Mouse (Mus musculus): ENCODE data around the gene Slamf1. TPM values are rescaled to one million over a fixed set of nuclear protein-coding genes. Genes with fewer than 3 reads are reported as not detected.

Slamf1 gene
- polyA plus RNA-seq (2012; ENCODE audit: insufficient read depth, insufficient read length, low replicate concordance, missing spikeins), result not detected in 2 replicates

DNA sequence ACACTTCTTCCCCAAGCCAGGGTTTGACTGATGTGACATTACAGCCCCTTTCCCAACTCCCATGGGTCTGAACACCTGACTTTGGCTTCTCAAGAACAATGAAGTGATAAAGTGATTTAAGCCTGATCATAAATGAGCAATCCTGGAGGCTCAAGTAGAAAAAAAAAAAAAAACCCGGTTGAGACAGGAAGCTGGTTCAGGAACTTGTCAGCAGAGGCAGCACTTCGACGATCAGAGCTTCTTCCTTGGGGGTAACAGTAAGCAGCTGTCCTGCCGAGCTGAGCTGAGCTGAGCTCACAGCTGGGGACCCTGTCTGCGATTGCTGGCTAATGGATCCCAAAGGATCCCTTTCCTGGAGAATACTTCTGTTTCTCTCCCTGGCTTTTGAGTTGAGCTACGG lies at the start of gene Slamf1:
Gene Slamf1 (plus strand): TSS at position 230 of the 400 bp plus-strand sequence.
- Histone ChIP-seq H3K4me3 (ENCODE audit: insufficient read depth, low read depth, low read length) (no peak within 1 kb of the TSS), H3K27ac (ENCODE audit: insufficient read depth, low read depth, low read length) (no peak within 1 kb of the TSS), H3K4me1 (ENCODE audit: control insufficient read depth, insufficient read depth, low read length) (no peaks in the 10 kb centered on the region)
- no peak for TF ChIP-seq POLR2A (IDR thresholded peaks at IDR 0.05; ENCODE audit: insufficient read depth, low read depth, low read length)
- TF ChIP-seq CTCF (IDR thresholded peaks at IDR 0.05; ENCODE audit: insufficient read depth, low read depth, low read length), result no peak
- 40% methylated on average over 6 of the region's 6 CpGs for WGBS

DNA sequence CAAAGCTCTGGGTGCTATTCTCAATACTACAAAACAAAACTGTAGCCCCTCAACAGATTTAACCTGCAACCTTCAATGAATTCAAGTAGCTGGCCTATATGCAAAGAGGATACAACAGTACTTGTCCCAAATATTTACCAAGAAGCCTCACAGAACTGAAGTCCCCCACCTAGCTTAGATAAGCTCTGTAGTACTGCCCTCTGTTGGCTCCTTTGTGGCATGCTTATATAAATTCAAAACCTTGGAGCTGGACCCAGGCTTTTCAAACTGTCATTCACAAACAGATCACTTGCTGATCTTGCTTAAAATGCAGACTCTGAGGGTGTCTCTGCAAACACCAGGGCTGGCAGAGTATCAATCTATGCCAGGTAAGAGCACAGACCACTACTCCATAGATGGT lies 35.7 kb upstream of the Slamf1 start:
- Histone ChIP-seq H3K27ac (ENCODE audit: insufficient read depth, low read depth, low read length) (no peak overlapping the region), H3K4me1 (ENCODE audit: control insufficient read depth, insufficient read depth, low read length) (no peaks in the 10 kb centered on the region), H3K4me3 (ENCODE audit: insufficient read depth, low read depth, low read length) (no peak overlapping the region)
- TF ChIP-seq POLR2A (IDR thresholded peaks at IDR 0.05; ENCODE audit: insufficient read depth, low read depth, low read length) (no peak), CTCF (IDR thresholded peaks at IDR 0.05; ENCODE audit: insufficient read depth, low read depth, low read length) (no peak)

DNA sequence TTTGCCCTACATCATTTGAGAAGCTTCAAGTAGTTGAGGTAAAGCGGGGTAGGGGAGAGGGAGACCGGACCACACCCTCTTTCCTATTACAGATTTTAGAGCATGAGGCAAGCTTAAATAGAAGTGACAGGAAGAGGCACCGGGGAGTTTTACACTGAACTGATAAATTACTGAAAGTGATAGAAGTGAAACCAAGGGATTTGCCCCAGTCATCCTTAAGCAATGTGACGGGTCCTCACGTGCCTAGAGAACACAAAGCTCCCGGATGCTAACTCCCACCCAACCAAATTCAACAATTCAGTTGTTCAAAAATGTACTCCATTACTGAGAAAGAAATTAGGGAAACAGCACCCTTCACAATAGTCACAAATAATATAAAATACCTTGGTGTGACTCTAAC lies 32.0 kb upstream of the Slamf1 start:
- no peak for TF ChIP-seq CTCF (IDR thresholded peaks at IDR 0.05; ENCODE audit: insufficient read depth, low read depth, low read length)
- TF ChIP-seq POLR2A (IDR thresholded peaks at IDR 0.05; ENCODE audit: insufficient read depth, low read depth, low read length), result no peak
- Histone ChIP-seq H3K27ac (ENCODE audit: insufficient read depth, low read depth, low read length) (no peak overlapping the region), H3K4me3 (ENCODE audit: insufficient read depth, low read depth, low read length) (no peak overlapping the region), H3K4me1 (ENCODE audit: control insufficient read depth, insufficient read depth, low read length) (no peaks in the 10 kb centered on the region)
- WGBS, result 89% methylated on average over 6 of the region's 6 CpGs

DNA sequence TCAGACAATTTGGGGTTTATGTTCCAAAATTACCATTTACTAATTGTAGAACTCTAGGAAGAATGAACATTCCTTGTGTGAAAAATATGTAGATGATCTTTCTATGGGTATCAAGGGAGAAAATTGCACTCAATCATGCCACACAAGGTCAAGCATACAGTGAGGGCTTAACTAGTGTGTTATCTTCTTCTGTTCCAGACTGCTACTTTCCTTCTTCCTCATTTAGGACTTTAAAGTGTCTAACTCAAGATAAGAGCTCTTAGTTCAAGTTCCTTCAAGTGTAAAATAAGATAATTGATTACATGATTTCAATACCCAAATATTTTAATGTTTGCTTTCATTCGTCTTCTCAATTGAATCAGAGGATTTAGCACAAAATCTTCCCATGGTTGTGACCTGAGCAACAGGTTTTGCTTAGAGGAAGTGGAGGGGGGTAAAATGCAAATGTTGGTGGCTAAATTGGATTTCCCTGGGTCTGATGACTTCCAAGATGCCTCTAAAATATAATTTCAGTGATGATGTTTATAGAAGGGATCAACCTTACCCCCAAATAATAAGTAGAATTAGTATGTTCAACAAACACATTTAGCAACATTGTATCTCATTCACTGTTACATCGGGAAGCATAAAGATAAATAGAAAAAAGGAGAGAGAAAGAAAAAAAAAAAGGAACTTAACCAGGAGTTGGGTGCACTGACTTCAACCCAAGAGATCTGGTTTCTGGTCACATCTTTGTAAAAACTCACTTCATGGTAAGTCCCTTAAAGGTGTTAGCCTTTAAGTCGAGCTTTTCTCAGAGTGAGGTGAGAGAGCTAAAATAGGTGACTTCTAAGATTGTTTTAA lies 18.6 kb upstream of the Slamf1 start:
- H3K27ac ChIP-seq (ENCODE audit: insufficient read depth, low read depth, low read length), result no peak overlapping the region
- TF ChIP-seq CTCF (IDR thresholded peaks at IDR 0.05; ENCODE audit: insufficient read depth, low read depth, low read length), result no peak
- no peaks in the 10 kb centered on the region for H3K4me1 ChIP-seq (ENCODE audit: control insufficient read depth, insufficient read depth, low read length)
- 79% methylated on average over 3 of the region's 3 CpGs for WGBS
- no peak overlapping the region for H3K4me3 ChIP-seq (ENCODE audit: insufficient read depth, low read depth, low read length)

DNA sequence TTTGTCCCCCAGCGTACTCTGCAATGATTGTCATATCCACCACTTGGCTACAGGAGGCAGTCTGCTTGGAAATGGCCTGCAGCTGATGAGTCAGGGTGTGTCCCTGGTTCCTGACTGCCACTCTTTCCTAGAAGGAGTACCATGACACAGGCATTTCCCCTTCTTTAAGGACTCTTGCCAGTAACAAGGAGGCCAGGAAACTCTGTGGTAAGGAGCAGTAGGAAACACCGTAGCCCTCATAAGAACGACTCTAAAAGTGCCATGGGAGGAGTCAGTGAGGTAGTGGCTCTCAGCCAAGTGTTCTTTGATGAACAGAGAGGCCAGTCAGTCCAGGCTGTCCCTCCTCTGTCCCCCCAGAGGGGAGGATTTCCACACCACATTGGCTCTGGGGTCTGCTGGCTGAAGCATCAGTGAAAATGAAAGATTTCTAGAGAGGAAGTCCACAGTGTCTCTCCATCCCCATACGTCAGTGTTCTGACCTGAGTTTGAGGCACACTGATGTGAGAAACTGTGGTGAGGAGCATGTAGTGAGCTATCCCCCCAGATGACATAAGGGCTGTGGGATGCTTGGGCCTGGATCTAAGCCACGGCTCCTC lies 5.0 kb upstream of the Slamf1 start:
- Histone ChIP-seq H3K27ac (ENCODE audit: insufficient read depth, low read depth, low read length) (no peak overlapping the region), H3K4me3 (ENCODE audit: insufficient read depth, low read depth, low read length) (no peak overlapping the region)
- WGBS, result 63% methylated on average over 5 of the region's 5 CpGs

DNA sequence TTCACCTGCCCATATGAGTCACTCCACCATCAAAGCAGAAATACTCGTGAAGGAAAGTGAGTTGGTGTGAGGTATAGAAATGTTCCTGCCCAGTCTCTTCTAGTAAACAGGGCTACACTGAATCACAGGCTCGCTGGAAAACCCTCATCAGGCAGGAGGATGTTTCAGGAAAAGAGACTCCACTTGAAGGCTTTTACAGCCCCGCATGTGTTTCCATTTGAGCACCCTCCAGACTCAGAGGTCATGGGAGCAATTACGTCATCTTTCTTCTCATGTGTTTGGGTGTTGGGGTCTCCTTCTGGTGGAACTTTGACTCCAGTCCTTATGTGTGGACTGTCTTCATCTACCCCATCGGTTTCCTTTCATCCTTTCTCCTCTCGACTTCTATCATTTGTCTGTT lies 4.1 kb downstream of the Slamf1 start:
- no peak for TF ChIP-seq CTCF (IDR thresholded peaks at IDR 0.05; ENCODE audit: insufficient read depth, low read depth, low read length)
- TF ChIP-seq POLR2A (IDR thresholded peaks at IDR 0.05; ENCODE audit: insufficient read depth, low read depth, low read length), result no peak

More for the DNA sequence above, 5.0 kb upstream of the Slamf1 start:
- H3K4me1 ChIP-seq (ENCODE audit: control insufficient read depth, insufficient read depth, low read length), result no peaks in the 10 kb centered on the region
- no peak for TF ChIP-seq CTCF (IDR thresholded peaks at IDR 0.05; ENCODE audit: insufficient read depth, low read depth, low read length)
- TF ChIP-seq POLR2A (IDR thresholded peaks at IDR 0.05; ENCODE audit: insufficient read depth, low read depth, low read length), result no peak

DNA sequence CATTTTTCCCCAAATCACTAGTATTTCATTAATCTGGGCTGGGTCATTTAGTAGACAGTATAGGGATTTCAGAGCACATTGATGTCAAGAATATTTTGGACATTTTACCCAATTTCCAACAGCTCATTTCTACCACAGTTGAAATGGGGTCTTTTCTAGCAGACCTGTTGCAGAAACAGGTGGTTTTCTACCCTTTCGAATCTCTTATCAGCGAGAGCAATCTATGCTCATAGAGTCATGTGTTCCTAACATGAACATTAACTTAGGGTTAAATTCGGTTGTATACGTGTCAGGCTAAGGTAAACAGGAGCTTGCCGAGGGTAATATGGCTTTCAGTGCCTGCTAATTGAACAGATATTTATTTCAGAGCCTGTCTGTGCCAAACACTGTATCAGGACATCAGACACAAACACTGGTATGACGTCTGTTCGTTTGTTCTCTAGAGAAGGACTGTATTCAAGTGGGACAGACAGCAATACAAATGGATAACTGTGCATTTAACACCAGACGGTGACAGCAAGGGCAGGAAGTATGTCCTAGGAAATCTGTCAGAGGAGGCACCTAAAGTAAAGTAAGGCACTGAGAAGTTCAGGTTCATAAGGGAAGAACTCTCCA lies 5.3 kb downstream of the Slamf1 start:
- Histone ChIP-seq H3K4me3 (ENCODE audit: insufficient read depth, low read depth, low read length) (no peak overlapping the region), H3K4me1 (ENCODE audit: control insufficient read depth, insufficient read depth, low read length) (no peaks in the 10 kb centered on the region), H3K27ac (ENCODE audit: insufficient read depth, low read depth, low read length) (no peak overlapping the region)
- no peak for TF ChIP-seq POLR2A (IDR thresholded peaks at IDR 0.05; ENCODE audit: insufficient read depth, low read depth, low read length)
- no peak for TF ChIP-seq CTCF (IDR thresholded peaks at IDR 0.05; ENCODE audit: insufficient read depth, low read depth, low read length)
- WGBS, result 88% methylated on average over 8 of the region's 8 CpGs

More for the DNA sequence above, 4.1 kb downstream of the Slamf1 start:
- no peak overlapping the region for H3K4me3 ChIP-seq (ENCODE audit: insufficient read depth, low read depth, low read length)
- H3K27ac ChIP-seq (ENCODE audit: insufficient read depth, low read depth, low read length), result no peak overlapping the region
- no peaks in the 10 kb centered on the region for H3K4me1 ChIP-seq (ENCODE audit: control insufficient read depth, insufficient read depth, low read length)
- 83% methylated on average over 6 of the region's 6 CpGs for WGBS

DNA sequence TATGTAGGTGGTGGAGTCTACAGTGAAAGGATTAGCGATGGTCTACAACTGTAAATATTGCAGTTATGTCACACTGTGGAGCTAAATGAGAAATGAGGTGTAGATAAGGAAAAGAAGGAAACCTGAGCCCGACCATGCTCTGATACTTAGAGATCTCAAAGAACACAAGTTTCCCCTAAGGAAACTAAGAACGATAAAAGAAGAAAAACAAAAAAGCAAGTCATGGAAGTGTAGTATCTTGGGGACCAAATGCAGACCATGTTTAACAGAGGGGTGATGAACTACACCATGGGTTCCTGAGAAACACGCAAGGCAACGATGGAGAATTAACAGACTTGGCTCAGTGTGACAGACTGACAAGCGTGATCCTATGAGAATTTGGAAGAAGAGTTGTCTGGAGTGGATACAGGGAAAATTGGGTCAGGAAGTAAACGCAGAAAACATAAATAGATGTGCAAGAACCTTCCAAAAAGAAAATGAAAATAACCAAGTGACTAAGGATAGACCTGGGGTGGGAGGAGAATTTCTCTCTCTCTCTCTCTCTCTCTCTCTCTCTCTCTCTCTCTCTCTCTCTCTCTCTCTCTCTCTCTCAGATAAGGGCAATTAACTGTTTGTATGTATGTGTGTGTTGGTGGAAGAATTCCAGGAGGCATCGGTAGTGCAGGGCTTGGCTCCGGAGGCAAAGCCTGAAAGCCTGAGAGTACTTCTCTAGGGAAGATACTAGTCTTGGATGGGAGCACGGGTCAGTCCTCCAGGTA lies 6.5 kb downstream of the Slamf1 start:
- no peak for TF ChIP-seq POLR2A (IDR thresholded peaks at IDR 0.05; ENCODE audit: insufficient read depth, low read depth, low read length)
- TF ChIP-seq CTCF (IDR thresholded peaks at IDR 0.05; ENCODE audit: insufficient read depth, low read depth, low read length), result no peak
- no peak overlapping the region for H3K4me3 ChIP-seq (ENCODE audit: insufficient read depth, low read depth, low read length)
- no peaks in the 10 kb centered on the region for H3K4me1 ChIP-seq (ENCODE audit: control insufficient read depth, insufficient read depth, low read length)
- no peak overlapping the region for H3K27ac ChIP-seq (ENCODE audit: insufficient read depth, low read depth, low read length)
- 80% methylated on average over 10 of the region's 10 CpGs for WGBS

All from olfactory bulb, adult 2 months (tissue).